Comparison of ENCODE assay signal across 8 mouse cellular contexts in genomic region chr1:127484826-127485225, GRCm38 (mm10).
A peak's percentile ranks its signal among the peaks of the same experiment; 100 is the strongest.
DNase-seq lines count a peak whose midpoint lies in the region; ATAC-seq and TF ChIP-seq lines count a peak whose summit lies in the region.

No protein-coding gene starts in this region.

- no peak overlapping the region for H3K4me3 ChIP-seq in forebrain, embryonic 10.5 days
- H3K4me3 ChIP-seq in forebrain, embryonic 15.5 days, result no peak overlapping the region
- no peak overlapping the region for H3K4me3 ChIP-seq in lung, embryonic 14.5 days (ENCODE audit: low read depth, low read length)

- no peak for ATAC-seq in forebrain, embryonic 15.5 days (replicated peaks)
- no peak for ATAC-seq in lung, embryonic 14.5 days (ENCODE audit: insufficient read depth)

- no peak overlapping the region for H3K9ac ChIP-seq in forebrain, embryonic 15.5 days (replicated peaks)
- H3K9ac ChIP-seq in lung, embryonic 14.5 days, result no peak overlapping the region

- no peak overlapping the region for H3K27ac ChIP-seq in forebrain, embryonic 10.5 days
- H3K27ac ChIP-seq in forebrain, embryonic 15.5 days (replicated peaks), result no peak overlapping the region
- no peak overlapping the region for H3K27ac ChIP-seq in lung, embryonic 14.5 days (ENCODE audit: low read depth)

- DNase-seq in forebrain, embryonic 10.5 days (ENCODE audit: extremely low spot score, low spot score), result peak; percentile 54
- peak; percentile 36 for DNase-seq in ovary, postnatal 36 days (ENCODE audit: low spot score)
- DNase-seq in ovary, postnatal 10 days (ENCODE audit: low spot score), result no peak
- peak; percentile 76 for DNase-seq in cerebellum, adult 9-10 months
- peak; percentile 47 to 60 for DNase-seq in heart, postnatal 14 days
- DNase-seq in lung, embryonic 14.5 days, result peak; percentile 72
- DNase-seq in spleen, postnatal 14 days (ENCODE audit: low spot score in 2 of 2), result peak; percentile 31 to 61

- no peaks in the 10 kb centered on the region for H3K9me3 ChIP-seq in forebrain, embryonic 10.5 days
- no peaks in the 10 kb centered on the region for H3K9me3 ChIP-seq in forebrain, embryonic 15.5 days
- no peaks in the 10 kb centered on the region for H3K9me3 ChIP-seq in lung, embryonic 14.5 days (ENCODE audit: low read depth, low read length)

- H3K4me2 ChIP-seq in forebrain, embryonic 15.5 days (replicated peaks), result no peak overlapping the region
- H3K4me2 ChIP-seq in lung, embryonic 14.5 days, result no peak overlapping the region

- H3K27me3 ChIP-seq in forebrain, embryonic 10.5 days (ENCODE audit: poor library complexity, severe bottlenecking), result no peaks in the 10 kb centered on the region
- H3K27me3 ChIP-seq in forebrain, embryonic 15.5 days, result no peaks in the 10 kb centered on the region
- H3K27me3 ChIP-seq in lung, embryonic 14.5 days (ENCODE audit: insufficient read depth, low read length), result no peaks in the 10 kb centered on the region

- H3K36me3 ChIP-seq in forebrain, embryonic 10.5 days (replicated peaks), result peaks cover 22% of the 10 kb centered on the region
- no peaks in the 10 kb centered on the region; the same call in 1 of the 2 replicates for H3K36me3 ChIP-seq in forebrain, embryonic 15.5 days
- H3K36me3 ChIP-seq in lung, embryonic 14.5 days (ENCODE audit: insufficient read depth), result peaks cover 8% of the 10 kb centered on the region; the same call in 1 of the 2 replicates

- TF ChIP-seq CTCF in lung, embryonic 14.5 days (IDR thresholded peaks at IDR 0.05; ENCODE audit: low read depth), result peak; percentile 72

- intact Hi-C loops in heart, postnatal 14 days (cut with DNase I), result no loop called here

- WGBS in forebrain, embryonic 10.5 days, result 60% methylated on average over 7 of the region's 7 CpGs
- WGBS in forebrain, embryonic 15.5 days, result 46% methylated on average over 7 of the region's 7 CpGs
- 37% methylated on average over 7 of the region's 7 CpGs for WGBS in lung, embryonic 14.5 days

- H3K4me1 ChIP-seq in forebrain, embryonic 10.5 days, result peaks cover 3% of the 10 kb centered on the region; the same call in 1 of the 2 replicates
- H3K4me1 ChIP-seq in forebrain, embryonic 15.5 days, result peaks cover 5% of the 10 kb centered on the region; the same call in 1 of the 2 replicates
- H3K4me1 ChIP-seq in lung, embryonic 14.5 days (ENCODE audit: insufficient read depth), result no peaks in the 10 kb centered on the region
